Mouse (Mus musculus) cerebellum, adult 2 months (tissue): Measurements from ENCODE around the gene Adat1.

Experiments
- CTCF ChIP-seq: fragments of 200-500 bp; IDR thresholded peaks from 2 replicates; pipeline ENCODE4 v1.5.1; 2011; ENCODE audit warnings: low read depth, mild to moderate bottlenecking, control low read depth, low read length, moderate library complexity, borderline replicate concordance; ENCODE audit not compliant: insufficient read depth
- POLR2A ChIP-seq: fragments of 200-500 bp; IDR thresholded peaks from 2 replicates; pipeline ENCODE4 v1.6.1; 2011; ENCODE audit warnings: low read length, control low read depth, borderline replicate concordance; ENCODE audit not compliant: insufficient read depth

DNA sequence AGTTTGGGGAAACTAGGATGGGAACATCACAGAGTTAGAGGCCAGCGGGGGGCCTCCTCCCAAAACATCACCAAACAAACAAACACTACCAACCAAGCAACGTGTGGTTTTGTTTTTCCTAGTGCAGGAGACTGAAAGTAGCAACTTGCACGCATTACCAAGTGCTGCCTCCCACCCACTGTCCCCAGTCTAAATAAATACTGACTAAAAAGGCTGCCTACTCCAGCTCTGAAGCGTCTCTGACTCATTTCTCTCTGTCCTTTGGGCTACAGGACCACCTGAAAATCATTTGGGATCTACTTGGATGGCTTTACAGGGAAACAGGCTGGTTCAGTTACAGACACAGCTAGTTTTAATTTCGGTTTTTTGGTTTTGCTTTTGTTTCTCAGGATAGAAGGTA, 27.8 kb downstream of the Adat1 start:
- TF ChIP-seq CTCF = no peak
- TF ChIP-seq POLR2A = no peak
